Mouse (Mus musculus) kidney, adult 2 months (tissue): ENCODE measurements around the gene Klhdc3. TPM values are rescaled to one million over a fixed set of nuclear protein-coding genes. Genes with fewer than 3 reads are reported as not detected.

ENCODE experiments used
- DNase-seq: peaks from one replicate; pipeline ENCODE4 v3.0.0; 2021
- H3K27ac ChIP-seq: fragments of 200-500 bp; 2 replicates; pipeline ENCODE4 v1.5.1; 2012; ENCODE audit warnings: low read depth, low read length, control low read depth, inconsistent platforms; ENCODE audit not compliant: insufficient read depth
- H3K27me3 ChIP-seq: fragments of 200-500 bp; replicated peaks from 2 replicates; pipeline ENCODE4 v1.6.1; 2012; ENCODE audit warnings: mild to moderate bottlenecking, moderate library complexity, low read length, inconsistent platforms; ENCODE audit not compliant: control insufficient read depth, insufficient read depth
- H3K36me3 ChIP-seq: fragments of 200-500 bp; 2 replicates; pipeline ENCODE4 v1.6.1; 2012; ENCODE audit warnings: mild to moderate bottlenecking, moderate library complexity, low read length, inconsistent platforms; ENCODE audit not compliant: control insufficient read depth, insufficient read depth
- H3K4me1 ChIP-seq: fragments of 200-500 bp; 2 replicates; pipeline ENCODE4 v1.6.1; 2011; ENCODE audit warnings: low read length; ENCODE audit not compliant: control insufficient read depth, insufficient read depth
- H3K4me3 ChIP-seq: fragments of 200-500 bp; 2 replicates; pipeline ENCODE4 v1.5.1; 2011; ENCODE audit warnings: mild to moderate bottlenecking, low read depth, low read length, control low read depth; ENCODE audit not compliant: insufficient read depth
- CTCF ChIP-seq: fragments of 200-500 bp; conservative IDR thresholded peaks from 2 replicates; pipeline ENCODE4 v1.5.1; 2011; ENCODE audit warnings: low read depth, mild to moderate bottlenecking, control low read depth, low read length, moderate library complexity, mixed read lengths; ENCODE audit not compliant: insufficient read depth, insufficient read length
- POLR2A ChIP-seq: fragments of 200-500 bp; IDR thresholded peaks from one replicate; pipeline ENCODE4 v1.6.1; 2011; ENCODE audit warnings: low read depth, low read length, control low read depth
- WGBS: fragments of 180-500 bp; shearing (Covaris S2); methylation state at CpG from one replicate; pipeline ENCODE4 v1.1.7; 2018; 5-methylcytosine and 5-hydroxymethylcytosine counted together
- polyA plus RNA-seq: library from polyadenylated mRNA; depleted of rRNA; stranded (reverse); fragments of >200 nt; gene quantifications from 2 replicates; pipeline ENCODE4 v1.2.3, GENCODE M21; 2012; rRNA removed

The Klhdc3 gene
- 88.6 and 90.6 TPM in 2 replicates for polyA plus RNA-seq

- H3K27ac ChIP-seq = peak within 1 kb of the TSS; percentile 65; the same call in 1 of the 2 replicates
- no peaks in the 10 kb centered on the region for H3K27me3 ChIP-seq
- H3K4me3 ChIP-seq = peak within 1 kb of the TSS; percentile 79
- no peaks in the 10 kb centered on the region; the same call in 1 of the 2 replicates for H3K36me3 ChIP-seq
- WGBS = under 1% methylated on average over 49 of the region's 49 CpGs
- H3K4me1 ChIP-seq = peaks cover 11% of the 10 kb centered on the region
- peak; percentile 99 for DNase-seq
- TF ChIP-seq POLR2A (peak; percentile 19), CTCF (no peak)
Observed at GRCm38 (mm10) chr17:46680760-46681373, at the start of gene Klhdc3. Gene Klhdc3, minus strand, starts transcription at chr17:46680914.

- Histone ChIP-seq H3K4me1 (peaks cover 7% of the 10 kb centered on the region; the same call in 1 of the 2 replicates), H3K4me3 (peak within 1 kb of the TSS; percentile 47), H3K36me3 (no peaks in the 10 kb centered on the region), H3K27me3 (no peaks in the 10 kb centered on the region), H3K27ac (no peak within 1 kb of the TSS; the same call in 1 of the 2 replicates)
- 19% methylated on average over 24 of the region's 24 CpGs for WGBS
- peak; percentile 94 for DNase-seq
- TF ChIP-seq POLR2A (peak; percentile 40), CTCF (no peak)
Observed at GRCm38 (mm10) chr17:46728904-46729318, 48.2 kb upstream of the Klhdc3 start, which contains the start of gene Gnmt. Gene Gnmt, minus strand, starts transcription at chr17:46729168.

- 43% methylated on average over 11 of the region's 11 CpGs for whole genome bisulfite sequencing
- Histone ChIP-seq H3K36me3 (no peaks in the 10 kb centered on the region), H3K4me1 (peaks cover 7% of the 10 kb centered on the region; the same call in 1 of the 2 replicates), H3K4me3 (peak overlapping the region; percentile 47), H3K27ac (no peak overlapping the region; the same call in 1 of the 2 replicates), H3K27me3 (no peaks in the 10 kb centered on the region)
- no peak for DNase-seq
- TF ChIP-seq CTCF = no peak
- TF ChIP-seq POLR2A = no peak
Observed at GRCm38 (mm10) chr17:46728496-46728895, 47.8 kb upstream of the Klhdc3 start.

GRCm38 (mm10) chr17:46728021-46728420 is 47.3 kb upstream of the Klhdc3 start:
- TF ChIP-seq CTCF (peak; percentile 51), POLR2A (no peak)
- DNase-seq = peak; percentile 55
- WGBS = 42% methylated on average over 6 of the region's 6 CpGs
- no peak overlapping the region for H3K4me3 ChIP-seq
- no peaks in the 10 kb centered on the region for H3K27me3 ChIP-seq
- H3K36me3 ChIP-seq = peaks cover 2% of the 10 kb centered on the region; the same call in 1 of the 2 replicates
- H3K27ac ChIP-seq = no peak overlapping the region
- H3K4me1 ChIP-seq = peaks cover 7% of the 10 kb centered on the region; the same call in 1 of the 2 replicates

GRCm38 (mm10) chr17:46727271-46727670 is 46.6 kb upstream of the Klhdc3 start:
- Histone ChIP-seq H3K36me3 (peaks cover 2% of the 10 kb centered on the region; the same call in 1 of the 2 replicates), H3K4me1 (peaks cover 7% of the 10 kb centered on the region; the same call in 1 of the 2 replicates), H3K27ac (no peak overlapping the region), H3K4me3 (no peak overlapping the region), H3K27me3 (no peaks in the 10 kb centered on the region)
- peak; percentile 36 for DNase-seq
- TF ChIP-seq CTCF = no peak
- TF ChIP-seq POLR2A = no peak
- 82% methylated on average over 11 of the region's 11 CpGs for WGBS

- H3K27ac ChIP-seq = no peak overlapping the region
- TF ChIP-seq CTCF = no peak
- no peak for TF ChIP-seq POLR2A
- peaks cover 7% of the 10 kb centered on the region; the same call in 1 of the 2 replicates for H3K4me1 ChIP-seq
- WGBS = 91% methylated on average over 26 of the region's 26 CpGs
- H3K36me3 ChIP-seq = peaks cover 2% of the 10 kb centered on the region; the same call in 1 of the 2 replicates
- H3K27me3 ChIP-seq = no peaks in the 10 kb centered on the region
- no peak overlapping the region for H3K4me3 ChIP-seq
- DNase-seq = no peak
Observed at GRCm38 (mm10) chr17:46725731-46726645, 45.3 kb upstream of the Klhdc3 start.
